9 mouse cellular contexts compared by ENCODE assay signal in genomic region chr4:100527086-100527485, GRCm38 (mm10). TPM values are rescaled to one million over a fixed set of nuclear protein-coding genes. Genes with fewer than 3 reads are reported as not detected.
DNase-seq lines count a peak whose midpoint lies in the region; ATAC-seq and TF ChIP-seq lines count a peak whose summit lies in the region.
"Had no signal": no experiment of that assay in that cellular context is flagged by ENCODE, and none has a peak within 500 bp of the region (broad histone marks: within the 10 kb centered on the region; RNA-seq: fewer than 3 reads in every experiment).

No protein-coding gene starts in this region.

- no peaks in the 10 kb centered on the region for H3K27me3 ChIP-seq in lung, embryonic 16.5 days (ENCODE audit: control insufficient read depth, insufficient read depth, low read depth, low read length)
- H3K27me3 ChIP-seq in heart, embryonic 16.5 days (ENCODE audit: control insufficient read depth, insufficient read depth, low read length) = no peaks in the 10 kb centered on the region
- no peaks in the 10 kb centered on the region for H3K27me3 ChIP-seq in limb, embryonic 14.5 days (ENCODE audit: control insufficient read depth, insufficient read depth, low read length)

- peak overlapping the region; percentile 64 for H3K4me2 ChIP-seq in lung, embryonic 16.5 days (ENCODE audit: low read depth, low read length)
- peak overlapping the region; percentile 56 for H3K4me2 ChIP-seq in heart, embryonic 16.5 days (ENCODE audit: low read depth, low read length)
- H3K4me2 ChIP-seq in limb, embryonic 14.5 days (replicated peaks; ENCODE audit: low read depth, low read length, severe bottlenecking) = peak overlapping the region; percentile 53; the same call in 1 of the 2 replicates

- H3K9me3 ChIP-seq in lung, embryonic 16.5 days (ENCODE audit: control insufficient read depth, low read length) = no peaks in the 10 kb centered on the region
- H3K9me3 ChIP-seq in heart, embryonic 16.5 days (replicated peaks; ENCODE audit: control insufficient read depth, low read length) = no peaks in the 10 kb centered on the region
- H3K9me3 ChIP-seq in limb, embryonic 14.5 days (ENCODE audit: control insufficient read depth, low read length) = no peaks in the 10 kb centered on the region

- H3K4me1 ChIP-seq in lung, embryonic 16.5 days (replicated peaks; ENCODE audit: control insufficient read depth, insufficient read depth, low read length) = peaks cover 9% of the 10 kb centered on the region
- peaks cover 35% of the 10 kb centered on the region for H3K4me1 ChIP-seq in heart, embryonic 16.5 days (ENCODE audit: control insufficient read depth, insufficient read depth, low read length)
- H3K4me1 ChIP-seq in limb, embryonic 14.5 days (ENCODE audit: control insufficient read depth, insufficient read depth, low read length) = peaks cover 28% of the 10 kb centered on the region

- DNase-seq in lung, adult 18-20 months = no peak
- DNase-seq in limb, embryonic 14.5 days (ENCODE audit: low spot score) = no peak
- no peak for DNase-seq in adrenal gland, adult 2 months
- DNase-seq in adrenal gland, postnatal 4 days (ENCODE audit: low spot score in 2 of 2) = no peak
- DNase-seq in urinary bladder, adult 18-20 months (ENCODE audit: low spot score in 2 of 2) = no peak
- DNase-seq: kidney, adult 8-10 months had no signal

- peak overlapping the region; percentile 54 for H3K9ac ChIP-seq in lung, embryonic 16.5 days (ENCODE audit: low read length)
- H3K9ac ChIP-seq in heart, embryonic 16.5 days (ENCODE audit: low read length) = peak overlapping the region; percentile 53
- H3K9ac ChIP-seq in limb, embryonic 14.5 days (ENCODE audit: low read depth, low read length, severe bottlenecking) = no peak overlapping the region

- no peak for TF ChIP-seq POLR2A in limb, embryonic 14.5 days (IDR thresholded peaks at IDR 0.05; ENCODE audit: borderline replicate concordance, extremely low read depth, insufficient read depth, insufficient read length)

- H3K36me3 ChIP-seq in lung, embryonic 16.5 days (ENCODE audit: control insufficient read depth, insufficient read depth, low read length) = no peaks in the 10 kb centered on the region
- H3K36me3 ChIP-seq in heart, embryonic 16.5 days (ENCODE audit: control insufficient read depth, insufficient read depth) = no peaks in the 10 kb centered on the region
- no peaks in the 10 kb centered on the region for H3K36me3 ChIP-seq in limb, embryonic 14.5 days (ENCODE audit: control insufficient read depth, insufficient read depth, low read length)

- H3K27ac ChIP-seq in lung, embryonic 16.5 days (ENCODE audit: low read length) = no peak overlapping the region
- peak overlapping the region; percentile 56 for H3K27ac ChIP-seq in heart, embryonic 16.5 days (ENCODE audit: low read length)
- H3K27ac ChIP-seq in limb, embryonic 14.5 days (replicated peaks; ENCODE audit: low read depth, low read length) = peak overlapping the region; percentile 74; the same call in 1 of the 2 replicates

- peak overlapping the region; percentile 40 for H3K4me3 ChIP-seq in lung, embryonic 16.5 days (ENCODE audit: low read length)
- H3K4me3 ChIP-seq in heart, embryonic 16.5 days (ENCODE audit: low read length) = no peak overlapping the region; the same call in 1 of the 2 replicates
- H3K4me3 ChIP-seq in limb, embryonic 14.5 days (replicated peaks; ENCODE audit: low read length) = peak overlapping the region; percentile 26; the same call in 1 of the 2 replicates
- H3K4me3 ChIP-seq: erythroblast, embryonic 14.5 days had no signal

- 9% methylated on average over 3 of the region's 3 CpGs for WGBS in lung, embryonic 16.5 days
- 7% methylated on average over 3 of the region's 3 CpGs for WGBS in heart, embryonic 16.5 days
- WGBS in limb, embryonic 14.5 days = 4% methylated on average over 3 of the region's 3 CpGs

- ATAC-seq in lung, embryonic 16.5 days (ENCODE audit: low read depth) = peak; percentile 61
- no peak for ATAC-seq in heart, embryonic 16.5 days (replicated peaks; ENCODE audit: extremely low read depth, insufficient read depth, low FRiP score)
- peak; percentile 36; the same call in 1 of the 2 replicates for ATAC-seq in limb, embryonic 14.5 days (ENCODE audit: low FRiP score, low read depth)

RNA-seq across cellular contexts. Expression of gene Ube2u, which starts 48.4 kb away (rescaled TPM):
- 0.63 and 0.67 TPM in 2 replicates for polyA plus RNA-seq in lung, embryonic 16.5 days (2015; fragmentation: Nextera tagmentation; extraction: Ambion mirVana)
- polyA plus RNA-seq in heart, embryonic 16.5 days (2015; fragmentation: Nextera tagmentation; extraction: Ambion mirVana) = 0.16 and 0.27 TPM in 2 replicates
- polyA plus RNA-seq in limb, embryonic 14.5 days (2012; rRNA removed) = 0.04 and 0.10 TPM in 2 replicates
- polyA plus RNA-seq in limb, embryonic 14.5 days (2014; fragmentation: Nextera tagmentation; extraction: Ambion mirVana) = not detected in 2 replicates
- total RNA-seq in adrenal gland, adult 2 months (2021) = under 1 TPM; 0.17 to 0.37 TPM
- polyA plus RNA-seq in adrenal gland, adult 2 months (2012; rRNA removed) = not detected in 2 replicates
- total RNA-seq in adrenal gland, postnatal 4 days (2021) = under 1 TPM; 0.23 to 0.31 TPM
- polyA plus RNA-seq: erythroblast, embryonic 14.5 days had no signal
